Mouse (Mus musculus): ENCODE data around the gene Fbxo10. TPM values are rescaled to one million over a fixed set of nuclear protein-coding genes. Genes with fewer than 3 reads are reported as not detected.

Gene Fbxo10
- polyA plus RNA-seq (2012; rRNA removed) = 29.8 and 36.7 TPM in 2 replicates

DNA sequence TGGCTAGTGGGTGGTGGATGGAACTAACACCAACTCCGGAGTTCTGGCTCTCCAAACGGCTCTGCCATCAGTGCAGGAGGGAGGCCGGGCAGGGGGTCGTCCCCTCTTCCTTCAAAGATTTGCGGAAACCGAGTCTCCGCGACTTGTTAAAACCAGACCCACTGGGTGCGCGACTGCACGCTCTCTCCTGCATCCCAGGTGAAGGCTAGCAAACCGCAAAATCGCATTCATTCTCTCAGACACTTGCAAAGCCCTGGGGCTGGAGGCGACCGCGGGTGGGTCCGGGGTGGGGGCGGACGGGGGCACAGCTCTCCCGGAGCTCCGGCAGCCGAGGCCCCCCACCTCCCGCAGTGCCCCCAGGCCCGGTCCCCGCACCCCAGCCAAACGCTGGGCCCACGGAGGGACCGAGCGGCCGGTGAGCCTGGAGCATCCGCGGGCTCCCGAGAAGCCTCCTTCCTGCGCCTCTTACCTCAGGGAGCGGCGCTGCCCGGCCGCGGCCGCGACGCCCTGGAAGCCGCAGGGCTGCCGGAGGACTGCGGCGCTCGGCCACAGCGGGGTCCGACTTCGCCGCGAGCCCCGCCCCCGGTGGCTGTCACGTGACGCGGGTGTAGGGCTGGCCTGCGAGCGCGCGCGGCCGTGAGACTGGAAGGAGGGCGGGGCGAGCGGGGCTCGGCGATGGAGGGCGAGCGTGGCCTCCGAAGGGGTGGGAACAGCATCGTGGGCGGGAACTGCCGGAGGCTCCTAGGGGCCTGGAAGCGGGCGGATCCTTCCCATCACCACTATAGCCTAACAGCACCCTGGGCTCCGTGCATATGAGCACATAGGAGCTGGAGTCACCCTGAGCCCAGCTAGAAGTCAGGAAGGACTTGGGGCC is at the start of gene Fbxo10:
Gene Fbxo10, minus strand, starts transcription at position 584 of the 874 bp plus-strand sequence.
- peak; percentile 97 for DNase-seq (ENCODE audit: low read depth)
- TF ChIP-seq CTCF (IDR thresholded peaks at IDR 0.05; ENCODE audit: borderline replicate concordance, extremely low read depth, insufficient read depth, insufficient read length) (no peak), POLR2A (IDR thresholded peaks at IDR 0.05; ENCODE audit: borderline replicate concordance, extremely low read depth, insufficient read depth, insufficient read length, poor library complexity, severe bottlenecking) (peak; percentile 98)

DNA sequence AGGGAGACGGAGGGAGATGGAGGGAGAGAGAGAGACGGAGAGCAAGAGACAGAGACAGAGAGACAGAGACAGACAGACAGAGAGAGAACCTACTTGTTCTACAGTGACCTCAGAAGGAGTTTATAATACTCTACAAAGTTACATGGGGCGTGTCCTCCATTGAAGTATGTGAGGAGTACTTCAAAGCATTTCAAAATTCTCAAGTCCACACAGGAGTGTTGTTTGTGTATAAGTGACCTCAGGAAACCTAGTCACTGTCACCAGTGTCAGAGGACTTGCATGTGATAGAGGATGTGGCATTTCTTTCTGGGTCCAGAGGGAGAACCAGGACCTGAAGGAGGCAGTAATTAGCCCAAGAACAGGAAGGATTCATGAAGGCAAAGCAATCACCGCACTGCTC is 46.6 kb upstream of the Fbxo10 start:
- DNase-seq (ENCODE audit: low read depth) = no peak
- TF ChIP-seq CTCF (IDR thresholded peaks at IDR 0.05; ENCODE audit: borderline replicate concordance, extremely low read depth, insufficient read depth, insufficient read length) = no peak
- no peak for TF ChIP-seq POLR2A (IDR thresholded peaks at IDR 0.05; ENCODE audit: borderline replicate concordance, extremely low read depth, insufficient read depth, insufficient read length, poor library complexity, severe bottlenecking)

DNA sequence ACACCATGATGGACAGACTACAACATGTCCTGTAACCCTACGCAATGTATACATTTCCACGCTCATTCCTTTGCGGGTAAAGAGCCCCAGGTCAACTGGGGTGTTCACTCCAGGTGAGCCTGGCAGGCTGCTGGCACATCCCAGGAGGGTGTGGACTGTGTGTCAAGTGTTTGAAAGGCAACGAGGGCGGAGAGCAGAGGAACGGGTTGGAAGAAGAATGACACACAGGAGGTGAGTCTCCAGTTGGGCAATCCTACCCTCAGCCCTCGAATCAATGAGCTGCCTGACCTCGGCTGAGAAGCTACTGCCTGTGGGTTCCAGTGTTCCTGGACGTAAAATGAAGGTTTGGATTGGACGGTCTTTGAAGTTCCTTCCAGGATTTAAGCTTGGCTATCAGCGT is 36.9 kb upstream of the Fbxo10 start:
- DNase-seq (ENCODE audit: low read depth) = no peak
- TF ChIP-seq CTCF (IDR thresholded peaks at IDR 0.05; ENCODE audit: borderline replicate concordance, extremely low read depth, insufficient read depth, insufficient read length) (no peak), POLR2A (IDR thresholded peaks at IDR 0.05; ENCODE audit: borderline replicate concordance, extremely low read depth, insufficient read depth, insufficient read length, poor library complexity, severe bottlenecking) (no peak)

DNA sequence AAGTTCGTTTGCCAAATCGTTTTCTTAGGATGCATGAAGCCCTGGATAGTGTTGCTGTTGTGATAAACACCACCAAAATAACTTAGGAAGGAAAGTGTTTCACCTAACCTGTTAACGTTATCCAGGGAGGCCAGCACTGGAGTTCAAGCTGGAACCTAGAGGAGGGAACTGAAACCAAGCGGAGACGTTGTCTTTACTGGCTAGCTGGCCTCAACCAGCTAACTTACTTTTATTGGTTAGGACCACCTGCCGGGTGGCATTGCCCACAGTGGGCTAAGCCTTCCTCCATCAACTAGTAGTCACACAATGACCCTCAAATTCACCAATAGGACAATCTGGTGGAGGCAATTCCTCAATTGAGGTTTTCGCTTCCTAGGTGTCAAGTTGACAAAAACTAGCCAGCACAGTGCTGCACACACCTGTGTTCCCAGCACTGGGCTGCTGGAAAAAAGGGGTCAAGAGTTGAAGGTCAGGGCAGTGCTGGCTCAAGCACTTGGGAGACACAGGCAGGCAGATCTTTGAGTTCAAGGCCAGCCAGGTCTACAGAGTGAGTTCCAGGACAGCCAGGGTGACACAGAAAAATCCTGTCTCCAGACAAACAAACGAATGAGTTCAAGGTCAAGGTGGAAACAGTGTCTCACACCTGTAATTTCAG is 24.2 kb upstream of the Fbxo10 start:
- DNase-seq (ENCODE audit: low read depth) = no peak
- TF ChIP-seq CTCF (IDR thresholded peaks at IDR 0.05; ENCODE audit: borderline replicate concordance, extremely low read depth, insufficient read depth, insufficient read length) (no peak), POLR2A (IDR thresholded peaks at IDR 0.05; ENCODE audit: borderline replicate concordance, extremely low read depth, insufficient read depth, insufficient read length, poor library complexity, severe bottlenecking) (no peak)

DNA sequence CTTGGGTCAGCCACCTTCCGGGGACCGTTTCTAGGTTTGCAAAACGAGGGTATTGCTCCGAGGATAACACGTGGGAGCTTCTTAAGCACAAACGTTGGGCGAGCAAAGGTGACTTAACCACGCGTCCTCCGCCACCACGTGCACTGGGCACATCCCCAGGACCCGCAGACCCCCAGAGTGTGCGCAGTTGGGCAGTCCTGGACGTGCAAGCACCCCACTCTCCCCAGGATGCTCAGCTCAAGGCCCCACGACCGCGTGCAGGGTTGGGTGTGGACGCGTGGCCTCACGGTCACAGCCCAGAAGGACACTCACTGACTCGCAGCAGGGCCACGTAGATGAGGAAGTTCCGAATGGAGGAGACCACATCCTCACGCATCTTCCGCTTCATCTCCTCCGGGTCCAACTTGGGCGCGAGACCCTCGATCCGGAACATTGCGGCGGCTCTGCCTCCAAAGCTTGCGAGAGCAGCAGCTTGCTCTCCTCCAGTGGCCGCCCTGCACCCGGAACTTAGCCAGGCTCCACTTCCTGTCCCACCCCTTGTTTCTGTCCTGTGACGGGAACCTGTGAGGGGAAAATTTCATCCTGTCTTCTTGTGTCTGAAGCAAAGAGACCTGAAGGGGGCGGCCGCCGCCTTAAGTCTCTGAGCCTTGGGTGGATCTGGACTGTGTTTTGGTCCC is 23.3 kb upstream of the Fbxo10 start, which contains the start of gene Tomm5:
Gene Tomm5, minus strand, starts transcription at position 514 of the 677 bp plus-strand sequence.
- TF ChIP-seq CTCF (IDR thresholded peaks at IDR 0.05; ENCODE audit: borderline replicate concordance, extremely low read depth, insufficient read depth, insufficient read length) = peak; percentile 79
- peak; percentile 57; the same call in 1 of the 2 replicates for TF ChIP-seq POLR2A (IDR thresholded peaks at IDR 0.05; ENCODE audit: borderline replicate concordance, extremely low read depth, insufficient read depth, insufficient read length, poor library complexity, severe bottlenecking)
- peak; percentile 98 for DNase-seq (ENCODE audit: low read depth)

DNA sequence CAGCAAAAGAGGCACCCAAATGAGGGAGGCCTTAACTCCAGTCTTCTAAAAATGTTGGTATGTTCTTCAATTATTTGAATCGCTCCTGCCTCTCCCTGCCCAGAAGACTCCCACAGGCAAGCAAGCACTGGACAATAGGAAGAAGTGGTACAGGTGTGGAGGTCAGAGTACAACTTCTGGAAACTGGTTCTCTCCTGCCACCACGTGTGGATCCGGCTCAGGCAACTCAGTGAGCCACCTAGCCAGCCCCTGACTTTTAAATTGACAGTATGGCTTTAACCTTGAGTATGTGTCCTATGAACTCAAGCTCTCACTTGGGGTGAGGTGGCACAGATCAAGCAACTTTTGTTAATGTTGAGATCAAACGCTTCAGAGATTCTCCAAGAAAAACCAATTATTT is 22.7 kb upstream of the Fbxo10 start:
- no peak for DNase-seq (ENCODE audit: low read depth)
- TF ChIP-seq CTCF (IDR thresholded peaks at IDR 0.05; ENCODE audit: borderline replicate concordance, extremely low read depth, insufficient read depth, insufficient read length) = no peak
- no peak for TF ChIP-seq POLR2A (IDR thresholded peaks at IDR 0.05; ENCODE audit: borderline replicate concordance, extremely low read depth, insufficient read depth, insufficient read length, poor library complexity, severe bottlenecking)

DNA sequence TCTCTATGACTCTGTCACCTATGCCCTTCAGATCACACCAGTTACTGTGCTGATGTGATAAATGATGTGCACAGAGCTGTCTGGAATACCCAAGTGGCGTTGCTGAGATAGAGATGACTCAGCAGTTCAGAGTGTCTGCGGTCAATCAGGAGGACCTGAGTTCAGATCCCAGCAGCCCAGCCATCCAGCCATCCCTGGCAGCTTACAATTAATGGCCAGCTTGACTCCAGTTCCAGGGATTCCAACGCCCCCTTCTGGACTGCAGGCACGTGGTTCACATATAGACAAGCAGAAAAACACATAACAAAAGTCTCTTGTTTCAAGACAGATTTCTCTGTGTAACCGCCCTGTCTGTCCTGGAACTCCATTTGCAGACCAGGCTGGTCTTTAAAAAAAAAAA is 22.0 kb upstream of the Fbxo10 start:
- DNase-seq (ENCODE audit: low read depth) = no peak
- no peak for TF ChIP-seq CTCF (IDR thresholded peaks at IDR 0.05; ENCODE audit: borderline replicate concordance, extremely low read depth, insufficient read depth, insufficient read length)
- no peak for TF ChIP-seq POLR2A (IDR thresholded peaks at IDR 0.05; ENCODE audit: borderline replicate concordance, extremely low read depth, insufficient read depth, insufficient read length, poor library complexity, severe bottlenecking)

DNA sequence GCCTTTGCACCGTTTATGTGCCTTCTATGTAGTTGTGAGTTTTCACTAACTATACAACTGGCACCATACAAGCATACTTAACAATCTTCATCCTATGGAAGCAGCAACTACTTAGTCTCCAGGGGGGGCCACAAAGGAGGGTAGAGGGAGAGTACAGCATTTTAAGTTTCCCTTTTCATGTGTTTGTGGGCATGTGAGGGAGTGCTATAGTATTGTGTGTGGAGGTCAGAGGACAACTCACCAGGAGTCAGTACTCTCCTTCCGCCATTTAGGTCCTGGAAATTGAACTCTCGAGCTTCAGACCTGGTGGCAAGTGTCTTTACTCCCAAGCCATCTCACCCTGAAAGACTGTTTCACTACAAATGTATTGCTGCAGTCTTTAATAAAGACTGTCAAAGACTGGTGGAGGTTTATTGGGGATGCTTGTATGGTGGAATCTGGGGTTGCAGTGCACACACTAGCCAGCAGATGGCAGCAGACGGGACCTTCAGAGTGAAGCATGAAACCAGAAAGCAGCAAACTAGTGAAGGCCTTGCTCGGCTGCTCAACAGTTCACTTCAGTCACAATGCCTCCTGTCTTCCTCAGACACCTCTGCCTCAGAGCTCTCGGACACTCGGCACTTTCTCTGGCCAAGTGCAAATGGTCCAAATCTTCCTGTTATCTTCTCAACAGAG is 12.9 kb upstream of the Fbxo10 start:
- DNase-seq (ENCODE audit: low read depth) = peak; percentile 87
- no peak for TF ChIP-seq POLR2A (IDR thresholded peaks at IDR 0.05; ENCODE audit: borderline replicate concordance, extremely low read depth, insufficient read depth, insufficient read length, poor library complexity, severe bottlenecking)
- peak; percentile 94 for TF ChIP-seq CTCF (IDR thresholded peaks at IDR 0.05; ENCODE audit: borderline replicate concordance, extremely low read depth, insufficient read depth, insufficient read length)

DNA sequence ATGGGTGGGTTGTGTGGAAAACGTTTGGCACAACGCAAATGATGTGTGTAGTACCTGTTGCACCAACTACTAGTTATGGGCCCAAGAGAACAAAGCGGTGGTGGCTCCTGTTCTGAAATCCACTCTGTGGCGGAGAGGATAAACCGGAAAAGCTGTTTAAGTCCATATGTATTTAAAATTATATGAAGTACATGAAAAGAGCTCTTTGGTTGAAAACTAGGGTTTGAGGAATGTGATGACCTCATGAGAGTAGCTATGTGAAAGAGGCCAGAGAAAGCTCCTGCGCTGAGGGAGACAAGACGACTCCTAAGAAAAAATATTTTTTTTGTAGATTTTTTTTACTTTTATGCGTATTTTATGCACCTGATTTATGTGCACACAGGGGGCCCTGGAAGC is 489 bp upstream of the Fbxo10 start:
- TF ChIP-seq CTCF (IDR thresholded peaks at IDR 0.05; ENCODE audit: borderline replicate concordance, extremely low read depth, insufficient read depth, insufficient read length) (no peak), POLR2A (IDR thresholded peaks at IDR 0.05; ENCODE audit: borderline replicate concordance, extremely low read depth, insufficient read depth, insufficient read length, poor library complexity, severe bottlenecking) (no peak)

DNA sequence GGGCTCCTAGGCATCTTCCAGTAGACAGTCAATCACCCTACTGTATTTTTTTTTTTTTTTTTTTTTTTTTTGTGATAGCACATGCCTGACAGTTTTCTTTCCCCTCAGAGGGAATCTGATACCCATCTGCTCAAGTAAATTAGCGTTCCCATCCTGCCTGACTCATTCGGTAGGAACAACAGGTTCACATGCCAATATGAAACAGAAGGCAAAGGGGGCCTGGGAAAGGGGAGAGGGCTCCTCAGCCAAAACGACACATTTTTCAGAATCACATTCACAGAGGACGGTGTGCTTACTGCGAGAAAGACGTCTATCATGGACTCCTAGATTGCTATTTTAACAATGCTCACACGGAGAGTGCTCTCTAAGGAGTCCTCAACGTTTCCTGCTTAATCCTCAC is 917 bp downstream of the Fbxo10 start:
- TF ChIP-seq CTCF (IDR thresholded peaks at IDR 0.05; ENCODE audit: borderline replicate concordance, extremely low read depth, insufficient read depth, insufficient read length) (no peak), POLR2A (IDR thresholded peaks at IDR 0.05; ENCODE audit: borderline replicate concordance, extremely low read depth, insufficient read depth, insufficient read length, poor library complexity, severe bottlenecking) (no peak)
- DNase-seq (ENCODE audit: low read depth) = peak; percentile 86

More for the DNA sequence above, 489 bp upstream of the Fbxo10 start:
- DNase-seq (ENCODE audit: low read depth) = peak; percentile 21

All from brain, embryonic 14.5 days (tissue).